Mouse (Mus musculus) liver (tissue): Measurements from ENCODE around the gene Pdcd2.
A peak's percentile ranks its signal among the peaks of the same experiment; 100 is the strongest.
"Not testable (repeated sequence)": the region's sequence is repeated elsewhere in the genome, so short reads cannot be mapped to it uniquely, and the experiment has no call there.

Source experiments
- DNase-seq: peaks from one replicate; pipeline ENCODE4 v3.0.0-alpha.2; 2020; ENCODE audit warnings: mixed read lengths

Gene Pdcd2

DNA sequence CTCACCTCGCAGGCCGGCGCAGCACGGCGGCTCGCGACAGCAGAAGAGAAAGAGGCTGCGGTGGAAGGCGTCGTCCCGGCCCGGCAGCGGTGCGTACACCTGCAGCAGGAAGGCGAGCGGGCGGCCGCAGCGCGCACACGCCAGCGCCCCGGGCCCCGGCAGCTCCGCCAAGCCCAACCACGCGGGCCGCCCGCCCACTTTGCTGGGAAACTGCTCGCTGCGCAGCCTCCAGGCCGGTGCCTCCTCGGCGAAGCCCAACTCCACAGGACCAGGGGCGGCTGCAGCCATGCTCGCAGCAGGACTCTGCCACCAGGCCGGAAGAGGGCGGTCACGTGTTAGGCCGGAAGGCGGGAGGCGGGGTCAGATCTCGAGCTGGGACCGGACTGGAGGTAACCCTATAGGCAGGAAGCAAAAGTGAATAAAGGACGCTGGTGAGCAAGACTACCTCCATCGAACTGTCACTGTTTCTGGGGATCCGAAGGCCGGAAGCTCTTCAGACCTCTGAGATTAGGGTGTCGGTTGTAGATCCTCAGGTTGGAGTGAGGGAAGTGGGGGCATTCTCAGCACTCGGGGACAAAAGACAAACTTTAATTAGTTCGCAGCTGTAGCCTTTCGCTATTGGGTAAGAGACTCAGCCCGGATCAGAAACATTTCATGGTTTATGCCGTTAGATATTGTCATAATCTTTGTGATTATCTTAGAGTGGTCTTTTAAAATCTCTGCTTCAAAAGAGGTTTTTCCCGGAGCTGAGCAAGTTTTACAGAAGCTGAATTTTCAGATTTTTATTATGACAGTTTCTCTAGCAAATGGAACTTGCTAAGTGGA lies at the start of gene Pdcd2:
TSS of gene Pdcd2 (minus strand) at position 316 of the 825 bp plus-strand sequence.
- DNase-seq = peak; percentile 97

DNA sequence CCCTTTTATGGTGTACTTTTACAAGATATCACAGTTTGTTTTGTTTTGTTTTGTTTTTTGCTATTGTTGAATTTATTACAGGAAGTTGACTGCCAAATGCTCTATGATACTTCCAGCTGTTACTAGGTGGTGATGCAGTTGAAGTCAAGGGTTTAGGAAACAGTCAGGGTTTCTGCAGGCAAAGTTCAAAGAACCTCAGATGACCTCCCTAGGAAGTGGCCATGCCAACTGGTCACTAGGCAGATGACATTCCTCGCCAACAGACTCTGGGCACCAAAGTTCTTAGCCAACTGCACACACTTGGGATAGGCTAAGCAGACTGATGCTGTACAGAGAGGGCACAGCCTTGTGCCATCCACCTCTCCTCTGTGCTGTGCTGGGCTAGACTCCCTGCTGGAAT lies 48.0 kb upstream of the Pdcd2 start:
- no peak for DNase-seq

DNA sequence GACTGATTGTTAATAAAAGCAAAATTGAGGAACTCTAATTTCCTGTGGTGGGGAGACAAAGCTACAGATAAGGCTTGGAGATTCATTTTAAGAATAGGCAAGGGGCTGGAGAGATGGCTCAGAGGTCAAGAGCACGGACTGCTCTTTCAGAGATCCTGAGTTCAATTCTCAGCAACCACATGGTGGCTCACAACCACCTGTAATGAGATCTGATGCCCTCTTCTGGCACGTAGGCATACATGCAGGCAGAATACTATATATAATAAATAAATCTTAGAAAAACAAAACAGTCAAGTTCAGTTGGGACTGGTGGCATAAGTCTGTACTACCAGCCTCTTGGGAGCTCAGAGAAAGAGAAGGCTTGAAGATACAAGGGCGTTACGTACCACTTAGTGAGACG lies 39.8 kb upstream of the Pdcd2 start:
- DNase-seq = no peak

DNA sequence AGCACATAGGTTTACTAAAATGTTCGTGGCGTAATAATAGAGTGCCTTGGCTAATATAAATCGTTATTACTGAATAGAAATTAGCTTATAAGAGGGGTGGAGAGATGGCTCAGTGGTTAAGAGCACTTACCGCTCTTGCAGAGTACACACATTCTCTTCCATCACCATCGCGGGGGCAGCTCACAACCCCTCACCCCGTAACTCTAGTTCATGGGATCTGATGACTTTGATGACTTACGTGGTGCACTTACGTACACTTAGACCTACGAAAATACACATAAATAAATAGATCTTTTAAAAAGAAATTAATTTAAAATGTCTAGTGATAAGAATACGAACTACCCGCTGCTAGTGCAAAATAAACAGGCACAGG lies 37.8 kb upstream of the Pdcd2 start:
- DNase-seq = no peak

DNA sequence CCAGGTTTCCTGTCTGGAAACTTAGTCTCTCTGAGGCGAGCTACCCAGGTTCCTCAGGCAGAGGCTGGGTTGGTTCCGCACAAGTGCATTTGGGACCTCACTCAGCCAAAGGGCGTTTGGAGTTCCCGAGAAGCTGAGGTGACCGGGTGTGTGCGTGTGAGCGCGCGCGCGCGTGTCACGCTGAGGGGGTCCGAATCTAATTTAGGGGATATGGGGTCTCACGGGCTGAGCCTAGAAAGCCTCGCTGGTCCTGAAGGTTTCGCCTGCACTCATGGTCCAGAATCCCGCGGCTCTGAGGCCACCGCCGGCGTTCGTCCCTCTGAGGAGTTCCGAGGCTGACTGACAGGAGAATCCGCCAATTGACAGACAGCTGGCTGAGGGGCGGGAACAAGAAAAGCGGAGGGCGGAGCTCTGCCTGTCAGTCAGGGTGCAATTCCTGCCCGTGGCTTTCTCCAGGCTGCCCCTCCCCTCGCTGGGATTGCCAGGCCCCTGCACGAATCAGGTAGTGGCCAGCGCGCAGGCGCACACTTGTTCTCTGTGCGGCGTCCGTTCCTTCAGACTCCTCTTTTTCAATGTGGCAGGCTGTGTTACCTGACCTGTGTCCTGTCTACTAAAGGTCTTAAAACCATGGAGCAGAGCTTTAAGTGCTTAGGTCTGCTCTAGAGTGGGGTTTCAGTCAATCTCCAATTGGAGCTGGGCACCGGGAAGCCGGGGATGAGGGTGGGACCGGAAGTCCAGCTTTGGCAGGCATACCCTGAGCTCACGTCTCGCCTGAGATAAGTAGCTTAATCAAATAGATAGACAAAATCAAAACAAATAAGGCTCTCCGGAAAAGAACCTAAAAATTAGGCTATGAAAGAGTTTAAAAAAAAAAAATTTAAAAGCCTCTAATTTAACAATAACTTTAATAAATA lies 37.2 kb upstream of the Pdcd2 start, which contains the start of gene Prdm9:
TSS of gene Prdm9 (minus strand) at position 341 of the 914 bp plus-strand sequence.
- DNase-seq = peak; percentile 98

DNA sequence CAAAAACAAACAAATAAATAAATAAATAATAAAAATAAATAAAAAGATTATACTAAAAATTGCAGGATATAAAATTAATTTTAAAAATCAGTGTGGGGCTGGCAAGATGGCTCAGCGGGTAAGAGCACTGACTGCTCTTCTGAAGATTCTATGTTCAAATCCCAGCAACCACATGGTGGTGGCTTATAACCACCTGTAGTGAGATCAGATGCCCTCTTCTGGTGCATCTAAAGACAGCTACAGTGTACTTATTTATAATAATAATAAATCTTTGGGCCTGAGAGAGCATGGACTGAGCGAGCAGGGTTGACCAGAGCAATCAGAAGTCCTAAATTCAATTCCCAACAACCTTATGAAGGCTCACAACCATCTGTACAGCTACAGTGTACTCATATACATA lies 32.8 kb upstream of the Pdcd2 start:
- DNase-seq = no peak

DNA sequence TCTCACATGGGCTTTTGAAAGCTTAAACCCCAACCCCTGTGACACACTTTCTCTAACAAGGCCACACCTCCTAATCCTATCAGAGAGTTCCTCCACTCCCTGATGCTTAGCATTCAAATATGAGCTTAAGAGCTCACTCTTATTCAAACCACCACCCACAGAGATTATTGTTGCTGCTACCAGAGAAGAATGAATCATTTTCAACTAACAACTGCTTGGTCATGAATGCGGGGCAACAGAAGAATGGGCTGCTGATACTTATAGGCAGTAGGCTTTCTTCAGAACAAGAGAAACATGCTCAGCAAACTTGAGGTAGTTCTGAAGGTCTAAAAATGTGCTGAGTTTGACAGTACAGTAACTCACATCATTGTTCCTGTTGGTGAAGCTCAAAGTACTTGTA lies 22.6 kb upstream of the Pdcd2 start:
- DNase-seq = no peak

DNA sequence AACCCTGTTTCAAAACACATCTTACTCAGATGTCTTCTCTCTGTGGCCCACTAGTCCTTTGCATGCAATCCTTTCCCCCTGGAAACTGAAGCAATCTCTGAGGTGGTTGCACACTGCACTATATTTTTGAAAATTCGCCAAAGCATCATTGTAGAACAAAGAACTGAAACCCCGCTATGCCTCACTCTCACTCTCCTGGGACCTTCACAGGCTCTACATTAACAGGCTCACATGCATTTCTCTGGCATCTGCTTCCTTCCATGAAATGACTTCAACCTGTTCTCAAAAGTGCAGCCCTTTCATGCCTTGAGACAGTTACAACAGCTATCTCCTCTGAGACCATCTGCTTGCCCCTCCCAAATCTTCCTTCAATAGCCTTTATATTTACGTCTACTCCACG lies 19.3 kb upstream of the Pdcd2 start:
- no peak for DNase-seq

DNA sequence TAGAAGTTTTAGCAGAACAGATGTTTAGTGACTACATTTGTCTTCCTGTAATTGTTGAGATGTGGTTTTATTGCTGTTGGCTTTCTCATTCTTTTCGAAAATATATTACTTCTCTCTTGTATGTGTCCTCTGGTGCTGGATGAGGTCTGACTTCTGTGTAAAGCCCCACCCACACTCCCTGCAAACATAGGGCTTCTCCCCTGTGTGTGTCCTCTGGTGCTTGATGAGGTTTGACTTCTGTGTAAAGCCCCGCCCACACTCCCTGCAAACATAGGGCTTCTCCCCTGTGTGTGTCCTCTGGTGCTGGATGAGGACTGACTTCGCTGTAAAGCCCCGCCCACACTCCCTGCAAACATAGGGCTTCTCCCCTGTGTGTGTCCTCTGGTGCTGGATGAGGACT lies 16.8 kb upstream of the Pdcd2 start:
- DNase-seq = not testable (repeated sequence)

DNA sequence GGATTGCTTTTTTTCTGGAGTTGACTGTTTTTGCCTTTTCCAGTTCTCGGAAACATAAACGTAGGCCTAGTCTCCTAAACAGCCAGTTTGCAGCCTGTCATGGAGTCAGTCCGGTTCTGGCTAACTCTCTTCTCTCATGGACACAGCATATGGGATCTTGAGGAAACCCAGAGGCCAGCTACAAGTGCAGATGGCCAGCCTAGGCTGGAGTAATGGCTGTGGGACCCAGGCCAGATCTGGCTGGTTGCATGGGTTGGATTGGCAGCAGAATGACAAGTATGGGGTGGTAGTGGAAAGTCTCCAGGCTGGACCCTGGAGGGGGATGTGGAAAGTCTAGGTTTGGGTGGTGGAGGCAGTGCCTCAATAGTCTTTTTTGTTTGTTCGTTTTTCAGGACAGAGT lies 13.2 kb upstream of the Pdcd2 start:
- DNase-seq = no peak

DNA sequence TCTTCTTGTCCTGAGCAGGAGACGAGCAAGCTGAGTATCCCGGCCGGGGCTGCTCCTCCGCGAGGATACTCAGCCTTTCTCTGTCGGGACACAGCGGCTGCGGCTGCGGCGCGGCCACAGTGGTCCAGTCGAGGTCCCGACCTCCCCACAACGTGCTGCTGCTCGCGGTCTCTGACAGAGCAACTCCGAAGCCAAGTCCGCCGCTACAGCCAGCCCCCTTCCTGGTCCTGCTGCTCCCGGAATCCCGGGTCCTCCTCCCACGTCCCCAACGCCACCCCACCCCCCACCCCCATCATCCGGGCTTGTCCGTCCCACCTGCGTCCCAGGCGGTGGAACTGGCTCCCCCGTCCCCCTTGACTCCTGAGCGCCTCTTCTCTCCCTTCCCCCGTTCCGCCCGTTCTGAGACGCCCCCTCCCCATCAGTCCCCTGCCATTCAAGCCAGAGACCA lies 9.4 kb upstream of the Pdcd2 start:
- peak; percentile 9 for DNase-seq

DNA sequence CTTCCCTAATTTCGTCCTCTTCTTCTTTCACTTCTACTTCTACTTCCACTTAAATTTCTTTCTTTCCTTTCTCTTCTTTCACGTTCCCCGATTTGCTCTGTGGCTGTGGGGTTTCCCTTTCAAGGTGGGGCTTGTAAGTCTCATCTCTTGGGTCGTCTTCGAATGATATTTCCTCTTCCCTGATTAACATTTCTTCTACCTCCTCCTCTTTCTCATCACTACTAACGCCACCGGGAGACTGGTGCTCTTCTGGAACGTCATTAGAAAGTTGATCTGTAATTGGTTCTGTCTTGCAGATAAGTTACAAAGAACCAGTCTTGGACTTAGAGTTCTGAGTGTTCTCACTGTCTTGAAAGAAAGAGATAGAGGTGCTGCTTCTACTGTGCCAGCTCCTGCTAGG lies 8.8 kb upstream of the Pdcd2 start:
- DNase-seq = no peak

DNA sequence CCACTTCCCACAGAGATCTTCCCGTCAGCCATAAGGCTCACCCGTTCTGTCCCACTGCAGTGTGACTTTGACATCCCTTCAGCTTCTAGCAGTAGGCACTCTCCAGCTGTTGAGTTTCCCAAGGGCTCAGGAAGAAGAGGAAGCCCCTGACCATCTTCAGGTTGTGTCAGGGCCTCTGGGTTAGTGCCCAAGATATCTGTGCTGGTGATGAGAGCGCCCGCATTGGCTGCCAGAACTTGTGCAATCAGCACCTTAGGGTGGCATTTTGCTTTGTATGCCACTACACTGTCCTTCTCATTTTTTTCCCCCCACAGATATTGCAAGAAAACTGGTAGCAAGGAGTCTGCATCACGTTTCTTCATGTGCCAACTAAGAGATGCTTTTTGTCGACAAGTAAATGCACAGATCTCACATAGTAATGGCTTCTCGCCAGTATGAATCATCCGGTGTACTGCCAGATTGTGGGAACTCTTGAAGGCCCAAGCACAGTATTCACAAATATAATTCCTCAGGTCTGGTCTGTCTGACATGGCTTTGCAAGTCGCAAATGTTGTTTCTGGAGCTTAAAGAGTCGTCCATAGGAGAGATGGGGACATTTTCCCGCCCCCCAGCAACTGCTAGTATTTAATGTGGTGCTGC lies 8.2 kb upstream of the Pdcd2 start:
- DNase-seq = no peak

DNA sequence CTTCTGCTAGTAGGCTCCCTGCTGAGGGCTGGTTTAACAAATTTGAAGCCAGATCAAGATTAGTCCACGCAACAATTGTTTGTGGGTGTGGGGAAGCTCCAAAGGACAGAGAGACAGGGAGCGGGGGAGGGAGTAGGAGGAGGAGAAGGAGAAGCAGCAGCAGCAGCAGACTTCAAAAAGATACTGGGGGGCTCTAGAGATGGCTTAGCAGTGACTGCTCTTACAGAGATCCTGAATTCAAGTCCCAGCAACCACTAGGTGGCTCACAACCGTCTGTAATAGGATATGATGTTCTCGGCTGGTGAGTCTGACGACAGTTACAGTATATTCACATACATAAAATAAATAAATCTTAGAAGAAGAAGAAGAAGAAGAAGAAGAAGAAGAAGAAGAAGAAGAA lies 3.0 kb upstream of the Pdcd2 start:
- peak; percentile 21 for DNase-seq

DNA sequence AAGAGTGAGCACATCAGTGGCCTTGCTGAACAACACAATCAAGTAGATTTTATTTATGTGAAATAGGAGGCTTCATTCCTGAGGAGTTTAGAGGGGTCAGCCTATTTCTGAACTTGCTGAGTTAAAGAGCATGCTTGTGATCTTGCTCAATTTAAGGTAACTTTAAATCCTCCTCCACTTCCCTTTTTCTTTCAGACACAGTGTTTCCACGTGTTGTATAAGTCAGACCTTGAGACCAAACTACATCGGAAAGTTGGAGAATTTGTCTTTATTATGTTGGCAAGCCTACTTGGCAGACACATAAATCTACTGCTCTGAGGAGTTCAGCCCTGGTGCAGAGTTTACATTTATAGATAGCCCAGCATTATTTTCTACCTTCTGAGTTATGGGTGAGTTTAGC lies 1.8 kb upstream of the Pdcd2 start:
- DNase-seq = no peak

DNA sequence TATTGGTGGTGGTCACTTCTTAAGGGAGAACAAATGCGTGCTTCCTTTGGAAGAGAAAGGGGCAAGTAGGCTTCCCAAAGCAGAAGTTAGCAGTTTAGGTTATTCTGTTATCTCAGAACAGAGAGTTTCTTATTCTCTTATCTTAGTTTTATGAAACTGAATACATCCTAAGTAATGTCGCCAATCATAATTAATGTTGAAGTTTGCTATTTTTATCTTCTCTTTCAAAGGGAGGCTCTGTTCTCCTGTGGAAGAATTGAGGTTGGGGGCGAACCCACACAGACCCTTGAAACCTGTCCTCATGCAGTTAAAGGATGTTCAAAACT lies 673 bp upstream of the Pdcd2 start:
- DNase-seq = no peak

DNA sequence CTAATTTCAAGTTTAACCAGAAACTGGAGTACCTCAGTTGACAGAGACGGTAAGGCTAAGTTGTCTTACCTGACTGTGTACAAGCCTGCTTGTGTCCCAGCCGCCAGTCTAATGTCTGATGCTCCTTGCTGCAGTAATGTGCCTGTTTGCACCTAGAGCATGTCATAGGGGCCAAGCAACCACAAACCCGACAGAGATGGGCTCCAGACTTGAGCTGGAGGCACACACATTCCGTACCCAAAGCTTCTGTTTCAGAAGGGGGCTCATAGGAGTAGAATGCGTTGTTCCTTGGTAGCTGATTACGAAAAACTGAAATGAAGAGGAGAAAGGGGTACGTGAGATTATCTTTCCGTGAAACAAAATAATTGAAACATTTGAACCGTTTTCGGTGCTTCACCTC lies 797 bp downstream of the Pdcd2 start:
- DNase-seq = peak; percentile 7

DNA sequence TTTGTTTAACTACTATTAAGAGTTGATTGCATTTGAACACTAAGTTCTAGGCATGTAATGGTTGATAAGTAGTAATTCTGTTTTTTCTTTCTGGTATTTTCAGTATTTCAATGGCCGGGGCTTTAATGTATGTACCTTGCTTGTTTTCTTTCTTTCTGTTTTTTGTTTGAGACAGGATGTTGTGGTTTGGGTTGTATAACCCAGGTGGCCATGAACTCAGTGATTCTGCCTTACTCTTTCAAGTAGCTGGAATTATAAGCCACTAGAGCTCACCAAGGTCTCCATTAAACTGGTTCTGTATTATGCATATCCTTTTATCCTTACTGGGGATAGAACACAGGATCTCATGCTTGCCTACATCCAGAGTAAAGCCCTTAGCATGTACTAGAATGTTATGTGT lies 8.3 kb downstream of the Pdcd2 start:
- no peak for DNase-seq

DNA sequence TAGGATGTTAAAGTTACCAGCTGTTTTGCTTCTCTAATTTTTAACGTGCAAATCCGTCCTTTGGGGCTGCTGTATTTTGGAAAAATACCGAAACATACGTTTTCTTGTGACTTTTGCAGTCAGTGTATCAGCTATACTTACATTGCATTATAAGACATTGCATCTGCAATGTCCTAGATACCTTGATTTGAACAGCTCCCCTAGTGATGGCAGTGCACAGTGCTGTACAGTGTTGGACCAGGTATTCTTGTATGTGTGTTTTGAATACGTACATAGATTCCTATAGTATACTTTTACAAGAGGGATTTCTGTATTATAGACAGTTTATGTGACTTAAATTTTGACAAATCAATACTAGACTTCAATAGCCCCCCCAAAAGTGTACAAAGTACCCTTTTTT lies 8.9 kb downstream of the Pdcd2 start:
- DNase-seq = no peak

DNA sequence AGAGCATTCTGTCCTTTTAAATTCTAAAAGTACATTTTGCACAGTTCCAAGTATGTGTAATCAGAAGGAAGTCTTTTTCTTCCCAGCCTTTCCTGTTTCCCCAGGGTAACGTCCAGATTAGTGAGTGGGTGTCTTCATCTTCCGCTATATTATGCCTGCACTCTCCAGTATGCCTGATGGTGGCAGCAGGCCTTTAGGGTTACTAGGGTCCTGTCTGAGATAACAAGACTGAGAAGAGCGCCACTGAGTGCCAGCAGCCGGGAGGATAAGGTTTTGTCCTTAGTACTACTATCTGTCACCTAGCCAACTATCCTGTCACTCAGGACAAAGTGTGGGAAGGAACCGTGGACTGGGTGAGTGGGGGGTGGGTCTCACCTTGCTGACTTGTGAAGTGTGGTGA lies 9.3 kb downstream of the Pdcd2 start:
- no peak for DNase-seq

DNA sequence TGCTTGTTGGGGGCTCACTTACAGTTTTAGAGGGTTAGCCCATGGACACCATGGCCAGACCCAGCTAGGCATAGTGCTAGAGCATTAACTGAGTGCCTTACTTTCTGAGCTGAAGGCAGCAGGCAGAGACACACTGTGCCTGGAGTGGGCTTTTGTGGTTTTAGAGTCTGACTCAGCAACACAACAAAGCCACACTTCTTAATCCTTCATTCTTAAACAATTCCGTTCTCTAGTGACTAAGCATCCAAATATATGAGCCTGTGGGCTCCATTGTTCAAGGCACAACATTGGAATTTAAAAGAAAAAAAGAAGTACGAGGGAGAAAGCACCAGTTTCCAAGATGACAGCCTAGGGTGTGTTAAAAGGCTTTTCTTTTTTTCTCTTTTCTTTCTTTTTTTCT lies 16.4 kb downstream of the Pdcd2 start:
- DNase-seq = no peak

DNA sequence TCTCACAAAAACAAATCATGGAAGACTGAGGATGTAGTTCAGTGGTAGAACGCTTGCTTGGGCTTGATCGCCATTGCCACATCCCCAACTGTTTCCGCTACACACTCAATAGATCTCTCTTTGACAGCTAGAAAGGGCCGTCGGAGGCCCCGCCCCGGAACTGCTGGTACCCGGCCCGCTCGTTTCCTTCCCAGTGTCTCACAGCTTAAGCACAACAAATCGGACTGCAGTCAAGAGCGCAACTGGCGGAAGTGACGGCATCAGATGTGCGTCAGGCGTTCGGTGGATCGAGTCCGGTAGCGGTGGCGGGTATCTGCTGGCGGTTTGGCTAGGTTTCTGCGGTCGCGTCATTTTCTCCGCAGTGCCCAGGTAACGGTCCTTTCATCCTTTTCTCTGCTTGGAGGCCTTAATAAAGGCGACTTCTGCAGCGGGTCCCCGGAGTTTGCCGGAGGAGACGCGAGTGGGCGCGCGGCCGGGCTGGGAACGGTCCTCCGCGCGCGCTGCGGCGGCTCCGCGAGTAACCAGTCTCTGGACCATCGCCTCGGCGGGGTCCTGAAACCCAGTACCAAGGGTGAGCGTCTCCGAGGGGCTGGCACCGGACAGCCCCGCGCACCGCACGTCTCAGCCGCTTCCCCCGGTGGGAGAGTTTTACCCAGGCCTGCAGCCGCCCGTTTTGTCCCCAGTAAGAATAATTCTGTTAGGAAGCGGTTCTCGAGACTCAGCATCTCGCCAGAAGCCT lies 27.3 kb downstream of the Pdcd2 start, which contains the start of the genes Psmb1 and Tbp:
TSS of gene Psmb1 (minus strand) at position 96 of the 739 bp plus-strand sequence.
TSS of gene Tbp (plus strand) at position 233 of the 739 bp plus-strand sequence.
- peak; percentile 95 for DNase-seq

DNA sequence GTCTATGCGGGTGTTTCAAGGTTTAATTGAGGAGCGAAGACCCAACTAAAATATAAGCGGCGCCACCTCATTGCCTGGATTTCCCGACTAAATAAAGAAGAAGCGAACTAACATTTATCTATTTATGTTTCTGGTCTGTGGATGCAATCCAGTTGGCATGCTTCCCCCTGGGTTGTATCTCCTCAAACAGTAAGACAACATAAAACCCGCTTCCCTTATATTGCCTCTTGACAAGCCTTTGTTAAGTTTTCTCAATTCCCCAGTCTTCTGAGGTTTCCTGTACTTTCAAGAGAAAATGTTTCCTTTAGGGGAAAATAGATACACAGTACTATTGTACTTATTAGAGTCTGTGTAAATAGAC lies 28.4 kb downstream of the Pdcd2 start:
- DNase-seq = no peak
